Mouse (Mus musculus): ENCODE results near the gene Pax9.

Pax9 gene

DNA sequence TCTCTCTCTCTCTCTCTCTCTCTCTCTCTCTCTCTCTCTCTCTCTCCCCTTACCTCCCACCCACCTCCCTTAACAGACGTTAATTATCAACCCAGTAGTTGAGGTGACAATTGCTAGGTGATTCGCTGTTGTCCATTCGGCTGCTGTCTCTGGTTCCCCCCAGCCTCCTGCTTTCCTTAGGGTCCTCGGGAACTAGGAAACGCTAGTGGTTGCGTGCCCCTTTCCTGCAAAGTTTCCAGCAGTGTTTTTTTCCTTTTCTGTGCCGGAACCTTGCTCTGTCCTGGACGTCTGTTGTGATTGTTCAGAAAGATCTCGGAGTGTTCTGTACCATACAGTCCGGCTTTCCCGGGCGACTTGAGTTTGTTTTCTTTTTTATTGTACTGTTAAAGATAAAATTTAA lies 6.2 kb downstream of the Pax9 start:
- no peak for DNase-seq

DNA sequence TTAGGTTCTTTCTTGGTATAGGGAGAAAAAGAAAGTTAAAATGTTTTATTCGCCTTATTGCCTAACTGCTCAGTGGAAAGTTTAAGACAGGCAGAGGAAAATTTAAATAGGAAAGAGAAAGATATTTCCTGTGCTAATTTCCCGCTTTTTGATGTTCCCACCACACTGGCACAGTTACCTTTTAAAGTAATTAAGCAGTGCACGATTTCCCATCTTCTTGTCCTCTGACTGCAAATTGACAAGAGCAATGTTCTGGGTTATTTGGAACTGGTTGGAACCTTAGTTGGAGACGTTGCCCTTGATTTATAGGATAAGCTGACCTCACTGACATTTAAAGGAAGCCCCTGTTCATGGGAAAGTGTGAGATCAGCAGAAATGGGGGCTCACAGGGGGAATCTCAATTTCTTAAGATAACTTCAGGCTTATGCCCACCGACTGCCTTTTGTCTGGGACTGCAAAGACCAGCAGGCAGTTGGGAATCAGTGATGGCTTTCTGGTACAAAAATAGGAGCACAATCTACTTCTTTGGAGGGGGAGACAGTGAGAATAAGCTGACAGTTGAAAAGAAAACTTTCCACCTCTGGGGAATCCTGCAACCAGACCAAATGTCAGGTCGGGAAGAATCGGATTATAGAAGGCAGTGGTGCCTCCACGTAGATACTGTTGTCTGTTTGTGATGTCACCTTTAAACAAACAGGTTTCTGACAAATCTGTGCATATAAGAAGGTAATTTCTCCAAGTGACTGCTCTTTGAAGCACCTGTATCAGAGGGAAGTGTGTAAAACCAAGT lies 6.8 kb downstream of the Pax9 start:
- DNase-seq: no peak

DNA sequence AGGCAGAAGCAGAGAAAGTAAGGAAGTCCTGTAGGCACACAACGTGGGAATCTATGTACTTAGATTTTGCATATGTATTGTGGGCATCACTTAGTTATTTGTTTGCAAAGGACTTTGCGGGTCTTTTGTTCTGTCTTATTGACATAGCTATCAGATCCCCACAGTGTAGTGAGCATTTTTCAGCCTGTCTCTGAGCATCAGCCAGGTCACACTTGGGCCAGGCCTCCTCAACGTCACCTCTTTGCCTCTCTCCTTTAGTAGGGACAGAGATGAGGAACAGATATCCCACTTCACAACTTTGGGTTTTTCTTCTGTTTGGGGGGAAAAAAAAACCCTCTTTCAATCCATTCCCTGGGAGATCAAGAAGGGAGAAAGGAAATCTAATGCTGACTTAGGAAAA lies 7.8 kb downstream of the Pax9 start:
- no peak for DNase-seq

DNA sequence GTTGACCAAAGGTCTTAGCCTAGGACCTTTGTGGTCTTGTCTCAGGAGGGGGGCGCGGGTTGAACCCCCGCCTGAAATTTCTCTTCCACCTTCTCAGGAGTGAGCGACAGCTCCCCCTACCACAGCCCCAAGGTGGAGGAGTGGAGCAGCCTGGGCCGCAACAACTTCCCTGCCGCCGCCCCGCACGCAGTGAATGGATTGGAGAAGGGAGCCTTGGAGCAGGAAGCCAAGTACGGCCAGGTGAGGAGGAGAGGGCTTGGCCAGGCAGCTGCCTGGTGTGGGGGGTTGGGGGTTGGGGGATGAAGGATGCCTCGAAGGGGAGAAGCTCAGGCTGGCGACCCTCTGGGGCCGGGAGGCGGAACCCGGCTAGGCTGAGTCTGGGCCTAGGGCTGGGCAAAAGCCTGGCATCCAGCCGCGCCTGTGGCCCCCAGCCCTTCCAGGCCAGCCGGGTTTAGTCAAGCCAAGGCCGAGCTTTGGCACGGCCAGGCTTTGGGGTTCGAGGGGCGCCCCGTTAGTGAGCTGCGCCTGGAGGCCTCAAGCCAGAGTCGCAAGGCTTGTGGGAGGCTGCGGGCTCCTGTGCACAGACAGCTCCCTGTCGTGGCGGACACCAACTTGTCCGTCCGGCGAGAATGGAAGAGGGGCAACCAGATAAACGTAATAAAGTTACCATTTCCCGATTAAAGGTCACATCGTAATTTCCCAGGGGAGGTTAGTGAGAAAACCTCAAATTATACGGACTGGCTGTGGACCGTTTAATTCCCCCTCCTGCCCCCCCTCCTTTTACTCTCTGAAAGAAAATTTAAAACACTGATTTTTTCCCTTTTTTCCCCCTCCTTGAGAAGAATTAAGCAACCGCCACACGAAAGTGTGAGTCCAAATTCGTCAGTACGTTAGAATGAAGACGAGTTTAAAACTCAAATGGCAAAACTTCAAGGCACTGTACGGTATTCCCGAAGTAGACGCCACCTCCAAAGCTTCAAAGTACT lies 8.6 kb downstream of the Pax9 start:
- DNase-seq: no peak

DNA sequence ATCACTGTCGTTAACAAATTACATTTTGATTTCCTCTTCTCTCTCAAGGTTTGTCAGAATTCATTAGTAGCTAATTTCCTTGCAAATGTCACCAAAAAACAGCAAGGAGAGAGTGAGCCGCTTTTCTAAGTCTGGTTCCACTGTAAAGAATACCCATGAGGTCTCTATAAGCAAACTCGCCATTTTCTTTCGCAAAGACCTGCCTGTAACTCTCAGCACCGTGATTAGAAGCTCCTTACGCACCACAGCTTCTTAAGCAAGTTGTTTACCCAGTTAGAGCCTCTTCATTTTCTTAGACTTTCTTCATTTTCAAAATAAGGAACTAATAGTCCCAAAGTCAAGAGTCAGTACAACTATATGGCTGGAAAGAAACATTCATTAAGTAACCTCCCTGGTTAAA lies 9.4 kb downstream of the Pax9 start:
- DNase-seq: no peak

DNA sequence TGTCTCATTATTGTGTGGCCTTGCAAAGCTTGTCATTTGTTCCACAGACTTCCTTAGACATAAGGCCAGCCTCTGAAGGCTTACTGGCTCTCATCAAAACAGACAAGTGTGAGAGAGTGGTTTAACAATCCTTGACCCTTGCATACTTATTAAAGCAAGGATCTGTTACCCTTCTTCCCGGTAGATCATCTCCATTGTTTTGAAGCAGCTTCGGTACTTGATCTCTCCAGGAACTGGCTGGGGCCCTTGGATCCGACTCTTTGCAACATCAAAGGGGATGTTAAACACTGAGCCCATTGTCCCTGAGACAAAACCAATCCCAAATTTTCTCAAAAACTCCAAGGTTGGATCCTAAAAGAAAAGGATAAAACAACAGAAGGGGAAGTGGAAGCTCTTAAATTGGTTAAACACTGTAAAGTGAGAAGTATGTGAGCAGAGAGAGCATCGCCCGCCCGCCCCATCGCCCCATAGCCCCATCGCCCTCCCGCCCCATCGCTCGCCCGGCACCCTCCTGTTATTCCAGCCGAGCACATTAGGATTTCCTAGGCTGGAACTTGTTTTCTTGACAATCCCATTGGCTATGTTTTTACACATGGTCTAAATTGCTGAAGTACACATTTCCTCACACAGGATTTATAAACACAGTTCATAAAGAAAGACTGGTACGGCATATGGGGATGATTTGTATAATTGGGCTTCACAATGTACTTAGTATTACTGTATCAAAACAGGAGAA lies 26.6 kb downstream of the Pax9 start:
- no peak for DNase-seq

DNA sequence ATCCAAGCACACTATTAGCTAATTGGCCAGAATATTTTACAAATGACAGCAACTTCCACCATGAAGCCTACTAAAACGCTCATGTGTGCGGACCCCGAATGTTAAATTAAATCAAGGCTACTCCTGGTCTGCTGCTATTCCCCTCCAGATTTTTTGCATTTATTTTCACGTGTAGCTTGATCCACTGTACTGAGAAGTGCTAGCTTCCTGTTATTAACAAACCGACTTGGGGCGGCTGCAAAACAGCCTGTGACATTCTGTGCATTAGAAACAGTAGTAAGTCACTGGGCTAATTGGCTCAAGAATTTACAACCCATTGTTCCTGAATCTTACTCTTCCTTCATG lies 27.1 kb downstream of the Pax9 start:
- DNase-seq: no peak

DNA sequence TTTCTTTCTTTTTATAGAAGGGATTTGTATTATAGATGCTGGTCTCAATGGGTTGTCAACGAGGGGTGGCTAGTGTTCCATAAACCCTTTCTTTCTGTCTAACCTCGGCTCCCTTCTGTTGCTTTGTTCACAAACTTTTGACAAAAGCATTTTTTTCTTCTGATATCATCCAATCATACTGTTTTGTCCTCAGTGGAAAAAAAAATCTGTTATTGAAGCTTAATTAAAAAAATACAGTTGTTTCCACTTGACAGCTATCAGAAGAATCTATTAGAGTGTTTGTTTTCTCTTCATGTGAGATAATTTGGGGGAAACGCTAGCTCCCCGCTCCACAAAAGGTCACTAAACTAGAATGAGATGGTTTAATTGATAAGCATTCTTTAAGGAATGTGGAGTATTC lies 36.1 kb downstream of the Pax9 start:
- DNase-seq: no peak

DNA sequence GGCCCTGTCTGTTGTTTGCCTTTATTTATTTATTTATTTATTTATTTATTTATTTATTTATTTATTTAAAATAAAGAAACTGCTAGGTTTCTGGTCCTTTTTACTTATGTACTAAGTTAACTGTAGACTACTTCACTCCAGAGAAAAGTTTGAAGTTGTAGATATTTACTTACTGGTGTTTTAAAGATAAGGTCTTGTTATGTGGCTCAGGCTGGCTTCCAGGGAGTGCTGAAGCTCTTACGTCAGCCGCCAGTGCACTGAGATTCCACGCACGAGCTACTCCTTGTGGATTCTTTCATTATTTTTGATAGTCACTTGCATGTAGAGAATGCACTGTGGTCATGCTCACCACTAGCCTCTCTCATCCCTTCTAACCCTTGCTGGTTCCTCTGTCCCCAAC lies 45.5 kb downstream of the Pax9 start:
- DNase-seq: no peak
